Comparison of ENCODE assay signal across 20 mouse cellular contexts in the genomic region with DNA sequence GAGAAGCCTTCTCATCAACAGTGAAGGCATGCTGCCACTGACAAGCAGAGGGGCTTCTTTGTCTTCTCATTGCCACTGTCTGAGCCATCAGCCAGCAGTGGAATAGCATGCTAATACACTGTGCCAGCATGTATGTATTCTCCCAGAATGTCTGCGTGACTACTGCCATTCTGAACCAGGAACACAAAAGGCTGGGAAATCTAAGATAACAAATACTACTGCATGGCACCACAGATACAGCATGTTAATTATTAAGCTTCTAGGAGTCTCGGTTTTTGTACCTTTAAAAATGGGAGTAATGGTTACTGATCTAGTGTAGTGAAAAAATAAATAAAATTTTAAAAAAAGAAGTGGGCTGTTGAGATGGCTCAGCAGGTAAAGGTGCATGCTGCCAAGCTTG.
DNase-seq lines count a peak whose midpoint lies in the region; ATAC-seq and TF ChIP-seq lines count a peak whose summit lies in the region.
"Had no signal": no experiment of that assay in that cellular context is flagged by ENCODE, and none has a peak within 500 bp of the region (broad histone marks: within the 10 kb centered on the region; RNA-seq: fewer than 3 reads in every experiment).

No protein-coding gene starts in this region.

- no peak overlapping the region for H3K9ac ChIP-seq in hindbrain, embryonic 15.5 days
- no peak overlapping the region for H3K9ac ChIP-seq in hindbrain, embryonic 12.5 days
- no peak overlapping the region for H3K9ac ChIP-seq in intestine, embryonic 16.5 days (ENCODE audit: low read depth, low read length)
- H3K9ac ChIP-seq: embryonic facial prominence, embryonic 13.5 days; embryonic facial prominence, embryonic 15.5 days; forebrain, embryonic 13.5 days had no signal

- TF ChIP-seq POLR2A in brain, embryonic 14.5 days (IDR thresholded peaks at IDR 0.05; ENCODE audit: borderline replicate concordance, extremely low read depth, insufficient read depth, insufficient read length, poor library complexity, severe bottlenecking): no peak

- H3K27me3 ChIP-seq in hindbrain, embryonic 15.5 days: no peaks in the 10 kb centered on the region
- H3K27me3 ChIP-seq in hindbrain, embryonic 12.5 days: no peaks in the 10 kb centered on the region
- H3K27me3 ChIP-seq in intestine, embryonic 16.5 days (replicated peaks; ENCODE audit: control insufficient read depth, insufficient read depth, low read length): no peaks in the 10 kb centered on the region
- H3K27me3 ChIP-seq: embryonic facial prominence, embryonic 13.5 days; embryonic facial prominence, embryonic 15.5 days; forebrain, embryonic 13.5 days had no signal

- H3K4me1 ChIP-seq in hindbrain, embryonic 15.5 days (replicated peaks): no peaks in the 10 kb centered on the region
- no peaks in the 10 kb centered on the region for H3K4me1 ChIP-seq in hindbrain, embryonic 12.5 days
- 0 out of 2 replicates have a peak, but pooled peaks cover 2% of the 10 kb centered on the region for H3K4me1 ChIP-seq in intestine, embryonic 16.5 days (ENCODE audit: control insufficient read depth, insufficient read depth, low read length)
- H3K4me1 ChIP-seq: embryonic facial prominence, embryonic 13.5 days; embryonic facial prominence, embryonic 15.5 days; forebrain, embryonic 10.5 days had no signal

- TF ChIP-seq CTCF in brain, embryonic 14.5 days (IDR thresholded peaks at IDR 0.05; ENCODE audit: borderline replicate concordance, extremely low read depth, insufficient read depth, insufficient read length): no peak

- no peaks in the 10 kb centered on the region for H3K9me3 ChIP-seq in hindbrain, embryonic 15.5 days
- H3K9me3 ChIP-seq in hindbrain, embryonic 12.5 days (replicated peaks): no peaks in the 10 kb centered on the region
- H3K9me3 ChIP-seq in intestine, embryonic 16.5 days (ENCODE audit: control insufficient read depth, low read length): no peaks in the 10 kb centered on the region
- H3K9me3 ChIP-seq: embryonic facial prominence, embryonic 13.5 days; embryonic facial prominence, embryonic 15.5 days; forebrain, embryonic 10.5 days; forebrain, embryonic 13.5 days had no signal

- H3K4me2 ChIP-seq in hindbrain, embryonic 15.5 days: no peak overlapping the region
- H3K4me2 ChIP-seq in hindbrain, embryonic 12.5 days (replicated peaks): no peak overlapping the region
- no peak overlapping the region for H3K4me2 ChIP-seq in intestine, embryonic 16.5 days (ENCODE audit: low read depth, low read length)
- H3K4me2 ChIP-seq: embryonic facial prominence, embryonic 13.5 days; embryonic facial prominence, embryonic 15.5 days; forebrain, embryonic 13.5 days had no signal

- intact Hi-C loops in left cerebral cortex, postnatal 4 days (cut with DNase I): no loop called here

- H3K36me3 ChIP-seq in hindbrain, embryonic 15.5 days: no peaks in the 10 kb centered on the region
- no peaks in the 10 kb centered on the region for H3K36me3 ChIP-seq in hindbrain, embryonic 12.5 days
- no peaks in the 10 kb centered on the region for H3K36me3 ChIP-seq in intestine, embryonic 16.5 days (ENCODE audit: control insufficient read depth, insufficient read depth, low read length)
- H3K36me3 ChIP-seq: embryonic facial prominence, embryonic 13.5 days; embryonic facial prominence, embryonic 15.5 days; forebrain, embryonic 10.5 days had no signal

- WGBS in hindbrain, embryonic 15.5 days: 60% methylated on average over 2 of the region's 2 CpGs
- 71% methylated on average over 2 of the region's 2 CpGs for WGBS in hindbrain, embryonic 12.5 days
- WGBS in intestine, embryonic 16.5 days: 59% methylated on average over 2 of the region's 2 CpGs

- ATAC-seq in hindbrain, embryonic 15.5 days (ENCODE audit: low FRiP score, low read depth): 0 out of 2 replicates have a peak, but pooled peaks have one; percentile 51
- no peak for ATAC-seq in hindbrain, embryonic 12.5 days (ENCODE audit: low FRiP score)
- ATAC-seq in intestine, embryonic 16.5 days: peak; percentile 77
- ATAC-seq: forebrain, embryonic 13.5 days; forebrain, embryonic 16.5 days had no signal

- peak; percentile 40 for DNase-seq in brain, embryonic 14.5 days (ENCODE audit: low read depth)
- no peak for DNase-seq in left cerebral cortex, postnatal 4 days
- DNase-seq: adrenal gland, adult 2 months; adrenal gland, postnatal 10 days; adrenal gland, postnatal 25 days; cerebellum, adult 11-12 months; cerebellum, adult 2 months; cerebellum, adult 9-11 months; cerebellum, postnatal 14 days; cerebellum, postnatal 36 days; embryo, embryonic 11 days had no signal

- H3K4me3 ChIP-seq in hindbrain, embryonic 15.5 days: no peak overlapping the region
- no peak overlapping the region for H3K4me3 ChIP-seq in hindbrain, embryonic 12.5 days
- H3K4me3 ChIP-seq in intestine, embryonic 16.5 days (ENCODE audit: low read length): no peak overlapping the region
- H3K4me3 ChIP-seq: embryonic facial prominence, embryonic 13.5 days; embryonic facial prominence, embryonic 15.5 days; erythroblast, embryonic 14.5 days; forebrain, embryonic 10.5 days; forebrain, embryonic 13.5 days had no signal

- no peak overlapping the region for H3K27ac ChIP-seq in hindbrain, embryonic 15.5 days (replicated peaks)
- H3K27ac ChIP-seq in hindbrain, embryonic 12.5 days: no peak overlapping the region
- no peak overlapping the region for H3K27ac ChIP-seq in intestine, embryonic 16.5 days (ENCODE audit: low read length)
- H3K27ac ChIP-seq: embryonic facial prominence, embryonic 13.5 days; embryonic facial prominence, embryonic 15.5 days; forebrain, embryonic 10.5 days; forebrain, embryonic 13.5 days had no signal
